Mouse (Mus musculus): Measurements from ENCODE around the gene Rac3.

Rac3 gene

DNA sequence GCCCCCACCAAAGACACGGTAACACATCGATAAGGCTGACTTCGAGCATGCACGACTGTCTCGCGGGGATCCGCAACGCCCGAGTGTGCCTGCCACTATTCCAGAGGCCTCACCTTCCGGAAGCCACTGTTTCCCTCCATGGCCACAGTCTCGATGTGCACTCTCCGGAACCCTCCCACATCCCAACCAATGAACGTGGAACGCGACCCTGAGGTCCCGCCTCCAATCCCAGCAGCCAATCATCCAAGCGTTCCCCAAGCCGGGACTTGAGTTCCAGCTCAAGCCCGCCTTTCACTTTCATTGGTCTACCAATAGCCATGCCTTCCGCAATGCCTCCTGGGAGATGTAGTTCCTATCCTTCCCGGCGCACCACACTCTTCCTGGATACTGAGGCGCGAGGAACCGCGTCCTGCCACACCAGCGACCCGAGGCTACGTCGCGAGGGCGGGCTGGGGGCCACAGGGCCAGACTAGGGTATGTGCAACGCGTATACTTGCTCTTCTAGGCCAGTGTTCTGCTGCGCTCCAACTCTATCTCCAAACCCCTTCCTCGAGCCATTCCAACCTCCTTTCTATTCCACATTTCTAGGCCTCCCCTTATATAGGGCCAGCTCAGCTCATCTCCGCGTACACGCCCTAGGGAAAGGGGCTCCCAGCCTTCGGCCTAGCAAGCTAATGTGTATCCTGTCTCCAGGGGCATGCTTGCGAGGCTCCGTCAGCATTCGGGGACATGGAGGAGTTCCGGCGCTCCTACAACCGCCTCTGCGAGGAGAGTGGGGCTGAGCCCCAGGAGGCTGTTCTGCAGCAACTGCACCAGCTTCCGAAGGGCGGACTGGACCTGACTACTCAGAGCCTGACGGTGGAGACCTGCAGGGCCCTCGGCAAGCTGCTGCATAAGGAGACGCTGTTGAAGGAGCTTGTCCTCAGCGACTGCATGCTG is 7.4 kb upstream of the Rac3 start, which contains the start of the genes Cenpx and Lrrc45:
TSS of gene Cenpx (minus strand) at position 159 of the 939 bp plus-strand sequence.
TSS of gene Lrrc45 (plus strand) at position 346 of the 939 bp plus-strand sequence.
- Histone ChIP-seq H3K27me3 (ENCODE audit: control insufficient read depth, insufficient read depth, low read length, poor library complexity, severe bottlenecking) (no peaks in the 10 kb centered on the region), H3K36me3 (ENCODE audit: control insufficient read depth, insufficient read depth, low read length, poor library complexity, severe bottlenecking) (peaks cover 3% of the 10 kb centered on the region)

DNA sequence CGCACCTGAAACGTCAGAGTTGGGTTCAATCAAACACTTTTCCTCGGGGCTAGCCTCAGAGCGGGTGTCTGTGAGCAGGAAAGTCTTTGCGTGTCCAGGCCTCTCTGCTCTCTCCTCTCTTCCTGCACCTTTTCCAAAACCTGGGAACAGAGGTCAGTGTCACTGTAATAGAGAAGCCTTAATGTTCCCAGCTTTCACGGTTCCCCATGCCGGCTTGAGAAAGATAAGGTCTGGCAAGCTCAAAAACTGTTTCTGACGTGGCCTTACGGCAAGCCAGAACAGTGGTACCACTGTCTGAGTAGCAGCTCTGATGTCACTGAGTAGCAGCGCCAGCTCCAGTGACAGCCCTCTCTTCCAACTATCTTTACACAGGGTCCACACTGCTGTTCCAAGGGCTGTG is 6.7 kb upstream of the Rac3 start:
- H3K36me3 ChIP-seq (ENCODE audit: control insufficient read depth, insufficient read depth, low read length, poor library complexity, severe bottlenecking), result peaks cover 3% of the 10 kb centered on the region
- H3K27me3 ChIP-seq (ENCODE audit: control insufficient read depth, insufficient read depth, low read length, poor library complexity, severe bottlenecking), result no peaks in the 10 kb centered on the region
- DNase-seq (ENCODE audit: low read depth, low spot score), result no peak

More for the DNA sequence above, 7.4 kb upstream of the Rac3 start, which contains the start of the genes Cenpx and Lrrc45:
- peak; percentile 97 for DNase-seq (ENCODE audit: low read depth, low spot score)

DNA sequence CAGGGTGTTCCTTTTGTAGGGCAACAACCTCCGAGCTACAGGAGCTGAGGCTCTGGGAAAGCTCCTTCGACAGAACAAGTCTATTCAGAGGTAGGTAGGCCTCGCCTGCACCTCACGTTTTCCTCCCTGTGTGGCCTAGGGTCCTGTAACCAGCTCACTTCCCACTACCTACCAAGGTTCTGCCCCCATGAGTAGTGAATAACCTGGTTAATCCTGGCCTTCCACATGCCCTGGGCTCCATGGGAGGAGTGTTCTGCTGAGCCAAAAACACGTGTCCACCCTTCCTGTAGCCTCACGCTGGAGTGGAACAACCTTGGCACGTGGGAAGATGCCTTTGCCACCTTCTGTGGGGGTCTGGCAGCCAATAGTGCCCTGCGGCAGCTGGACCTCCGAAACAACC is 6.1 kb upstream of the Rac3 start:
- no peaks in the 10 kb centered on the region for H3K27me3 ChIP-seq (ENCODE audit: control insufficient read depth, insufficient read depth, low read length, poor library complexity, severe bottlenecking)
- H3K36me3 ChIP-seq (ENCODE audit: control insufficient read depth, insufficient read depth, low read length, poor library complexity, severe bottlenecking), result peaks cover 3% of the 10 kb centered on the region
- no peak for DNase-seq (ENCODE audit: low read depth, low spot score)

DNA sequence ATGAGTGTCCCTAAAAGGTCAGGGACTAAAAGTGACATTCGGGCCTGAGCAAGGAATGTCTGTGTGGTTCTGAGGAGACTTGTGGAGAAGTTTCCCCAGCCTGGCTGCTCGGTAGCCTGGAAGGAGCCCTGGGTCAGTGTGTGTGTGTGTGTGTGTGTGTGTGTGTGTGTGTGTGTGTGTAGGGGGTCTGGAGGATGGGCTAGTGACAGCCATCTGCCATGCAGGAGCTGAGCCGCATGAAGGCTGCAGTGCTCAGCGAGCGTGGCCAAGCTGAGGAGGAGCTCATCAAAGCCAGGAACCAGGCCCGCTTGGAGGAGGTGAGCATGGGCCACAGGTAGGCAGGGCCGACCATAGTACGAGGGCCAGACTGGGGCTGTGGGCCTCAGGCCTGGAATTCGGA is 2.0 kb upstream of the Rac3 start:
- no peak for DNase-seq (ENCODE audit: low read depth, low spot score)
- Histone ChIP-seq H3K27me3 (ENCODE audit: control insufficient read depth, insufficient read depth, low read length, poor library complexity, severe bottlenecking) (no peaks in the 10 kb centered on the region), H3K36me3 (ENCODE audit: control insufficient read depth, insufficient read depth, low read length, poor library complexity, severe bottlenecking) (peaks cover 3% of the 10 kb centered on the region)

DNA sequence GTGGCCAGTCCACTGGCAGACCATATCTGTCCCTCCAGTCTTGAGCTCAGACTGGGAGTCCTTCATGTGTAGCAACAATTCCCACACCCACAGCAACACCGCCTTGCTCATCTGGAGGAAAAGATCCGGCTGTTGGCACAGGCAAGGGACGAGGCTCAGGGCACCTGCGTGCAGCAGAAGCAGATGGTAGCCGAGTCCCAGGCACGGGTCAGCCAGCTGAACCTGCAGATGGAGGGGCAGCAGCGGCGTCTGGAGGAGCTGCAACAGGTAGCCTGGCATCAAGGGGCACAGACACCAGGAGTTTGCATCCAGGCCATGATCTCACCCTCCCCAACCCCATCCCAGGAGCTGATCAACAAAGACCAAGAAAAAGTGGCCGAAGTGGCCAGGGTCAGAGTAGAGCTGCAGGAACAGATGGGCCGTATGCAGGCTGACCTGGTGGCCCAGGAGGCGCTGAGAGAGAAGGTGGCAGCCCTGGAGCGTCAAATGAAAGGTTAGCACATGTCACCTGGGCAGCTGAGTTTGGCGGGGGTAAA is 1.4 kb upstream of the Rac3 start:
- no peak for DNase-seq (ENCODE audit: low read depth, low spot score)
- H3K36me3 ChIP-seq (ENCODE audit: control insufficient read depth, insufficient read depth, low read length, poor library complexity, severe bottlenecking), result peaks cover 3% of the 10 kb centered on the region

DNA sequence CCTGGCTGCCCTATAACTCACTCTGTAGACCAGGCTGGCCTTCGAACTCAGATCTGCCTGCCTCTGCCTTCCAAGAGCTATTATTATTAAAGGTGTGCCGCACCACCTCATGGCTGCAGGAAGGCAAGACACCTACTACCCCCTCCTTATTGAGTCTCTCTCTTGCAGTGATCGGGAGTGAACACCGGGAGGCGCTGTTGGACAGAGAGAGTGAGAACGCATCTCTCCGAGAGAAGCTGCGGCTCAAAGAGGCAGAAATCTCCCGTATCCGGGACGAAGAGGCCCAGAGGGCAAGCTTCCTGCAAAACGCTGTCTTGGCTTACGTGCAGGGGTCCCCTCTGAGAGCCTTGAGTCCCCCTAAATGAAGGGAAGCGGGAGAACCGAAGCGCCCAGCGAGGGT is 820 bp upstream of the Rac3 start:
- peaks cover 3% of the 10 kb centered on the region for H3K36me3 ChIP-seq (ENCODE audit: control insufficient read depth, insufficient read depth, low read length, poor library complexity, severe bottlenecking)
- peak; percentile 94 for DNase-seq (ENCODE audit: low read depth, low spot score)
- no peaks in the 10 kb centered on the region for H3K27me3 ChIP-seq (ENCODE audit: control insufficient read depth, insufficient read depth, low read length, poor library complexity, severe bottlenecking)

More for the DNA sequence above, 1.4 kb upstream of the Rac3 start:
- no peaks in the 10 kb centered on the region for H3K27me3 ChIP-seq (ENCODE audit: control insufficient read depth, insufficient read depth, low read length, poor library complexity, severe bottlenecking)

DNA sequence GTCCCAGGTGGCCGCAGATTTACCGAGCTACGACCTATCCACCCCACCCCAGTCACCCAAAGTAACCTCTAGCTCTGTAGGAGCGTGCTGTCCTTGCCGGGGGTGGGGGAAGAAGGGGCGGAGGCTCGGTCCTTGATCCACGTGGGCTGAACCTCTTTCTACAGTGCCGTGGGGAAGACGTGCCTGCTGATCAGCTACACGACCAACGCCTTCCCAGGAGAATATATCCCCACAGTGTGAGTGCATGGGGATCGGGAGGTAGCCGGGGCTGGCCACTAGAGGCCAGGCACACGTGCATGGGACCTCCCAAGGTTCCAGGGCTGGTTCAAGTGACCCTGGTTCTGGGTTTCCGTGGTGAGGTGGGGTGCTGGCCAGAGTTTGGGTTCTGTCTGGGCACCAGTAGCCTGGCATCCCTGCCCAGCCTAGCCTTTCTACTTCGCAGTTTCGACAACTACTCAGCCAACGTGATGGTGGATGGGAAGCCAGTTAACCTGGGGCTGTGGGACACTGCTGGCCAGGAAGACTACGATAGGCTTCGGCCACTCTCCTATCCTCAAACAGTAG is 879 bp downstream of the Rac3 start:
- DNase-seq (ENCODE audit: low read depth, low spot score), result no peak
- no peaks in the 10 kb centered on the region for H3K27me3 ChIP-seq (ENCODE audit: control insufficient read depth, insufficient read depth, low read length, poor library complexity, severe bottlenecking)
- H3K36me3 ChIP-seq (ENCODE audit: control insufficient read depth, insufficient read depth, low read length, poor library complexity, severe bottlenecking), result peaks cover 3% of the 10 kb centered on the region

DNA sequence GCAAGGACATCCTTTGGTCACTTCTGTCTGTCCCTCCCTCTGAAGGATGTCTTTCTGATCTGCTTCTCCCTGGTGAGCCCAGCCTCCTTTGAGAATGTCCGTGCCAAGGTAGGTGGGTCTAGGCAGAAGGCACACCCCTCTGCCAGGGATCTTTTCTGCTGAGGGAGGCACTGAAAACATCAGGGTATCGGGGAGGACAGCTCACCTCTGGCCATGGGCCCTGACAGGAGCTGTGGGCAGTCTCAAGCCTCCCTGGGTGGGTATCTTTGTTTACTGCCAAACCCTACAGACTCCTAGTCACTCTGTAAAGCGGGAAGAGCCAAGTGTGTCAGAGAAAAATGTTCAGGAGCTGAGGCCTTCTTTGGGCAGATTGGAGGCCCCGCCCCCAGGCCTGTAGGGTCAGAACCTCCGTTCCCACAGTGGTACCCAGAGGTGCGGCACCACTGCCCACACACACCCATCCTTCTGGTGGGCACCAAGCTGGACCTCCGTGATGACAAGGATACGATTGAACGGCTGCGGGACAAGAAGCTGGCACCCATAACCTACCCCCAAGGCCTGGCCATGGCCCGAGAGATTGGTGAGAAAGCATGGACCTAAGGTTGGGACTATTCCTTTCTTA is 1.6 kb downstream of the Rac3 start:
- Histone ChIP-seq H3K27me3 (ENCODE audit: control insufficient read depth, insufficient read depth, low read length, poor library complexity, severe bottlenecking) (no peaks in the 10 kb centered on the region), H3K36me3 (ENCODE audit: control insufficient read depth, insufficient read depth, low read length, poor library complexity, severe bottlenecking) (peaks cover under 1% of the 10 kb centered on the region)
- DNase-seq (ENCODE audit: low read depth, low spot score), result no peak

DNA sequence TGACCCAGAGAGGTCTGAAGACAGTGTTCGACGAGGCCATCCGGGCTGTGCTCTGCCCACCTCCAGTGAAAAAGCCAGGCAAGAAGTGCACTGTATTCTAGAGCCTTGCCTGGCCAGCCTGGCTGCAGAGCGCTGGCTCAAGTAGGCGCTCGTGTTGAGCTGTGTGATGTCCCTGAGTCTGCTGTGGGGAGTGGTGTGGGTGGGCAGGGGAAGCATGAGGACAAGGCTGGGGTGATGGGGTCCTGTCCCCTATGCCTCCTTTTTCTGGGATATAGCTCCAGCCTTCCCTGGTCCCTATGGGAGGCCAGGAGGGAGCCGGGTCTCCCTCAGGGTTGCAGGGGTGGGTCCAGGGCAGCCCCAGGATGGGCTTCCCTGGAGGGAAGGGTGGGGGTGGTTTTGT is 2.2 kb downstream of the Rac3 start:
- DNase-seq (ENCODE audit: low read depth, low spot score), result no peak
- H3K27me3 ChIP-seq (ENCODE audit: control insufficient read depth, insufficient read depth, low read length, poor library complexity, severe bottlenecking), result no peaks in the 10 kb centered on the region
- no peaks in the 10 kb centered on the region for H3K36me3 ChIP-seq (ENCODE audit: control insufficient read depth, insufficient read depth, low read length, poor library complexity, severe bottlenecking)

DNA sequence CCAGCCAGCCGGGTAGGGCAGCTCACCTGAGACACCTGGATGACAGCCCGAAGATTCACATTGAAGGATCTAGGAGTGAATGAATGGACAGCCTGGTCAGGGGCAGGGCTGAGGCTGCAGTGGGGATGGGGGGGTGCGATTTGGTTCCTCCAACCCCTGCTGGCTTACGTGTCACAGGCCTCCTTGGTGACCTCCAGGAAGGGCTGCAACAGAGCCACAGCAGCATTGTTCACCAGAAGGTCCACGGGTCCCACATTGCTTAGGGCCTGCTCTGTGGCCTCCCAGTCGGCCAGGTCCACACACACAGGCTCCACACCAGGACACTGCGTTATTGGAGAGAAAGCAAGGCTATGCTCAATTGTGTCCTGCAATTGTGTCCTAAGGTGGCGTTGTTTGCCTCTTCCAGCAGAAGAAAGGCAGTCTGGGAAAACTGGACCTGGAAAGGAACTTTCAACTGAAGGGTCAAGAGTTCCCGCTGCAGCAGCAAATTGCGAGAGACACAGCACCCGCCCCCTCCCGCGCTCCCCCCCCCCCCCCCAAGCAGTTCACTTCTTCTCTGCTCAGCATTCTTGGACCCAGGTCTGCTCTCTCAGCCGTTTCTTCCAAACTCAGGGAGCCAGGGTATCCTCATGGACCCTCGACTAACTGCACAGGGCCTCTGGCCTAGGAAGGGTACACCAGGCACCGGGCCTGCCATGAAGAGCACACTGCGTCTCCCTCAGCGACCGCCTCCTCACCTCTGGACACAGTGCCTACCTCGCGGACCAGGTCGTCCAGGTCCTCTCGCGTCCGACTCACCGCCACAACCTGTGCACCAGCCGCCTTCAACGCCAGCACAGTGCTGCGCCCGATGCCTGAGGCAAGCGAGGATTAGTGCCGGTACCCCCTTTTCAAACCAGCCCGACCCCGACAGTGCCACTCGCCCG is 5.2 kb downstream of the Rac3 start:
- no peaks in the 10 kb centered on the region for H3K27me3 ChIP-seq (ENCODE audit: control insufficient read depth, insufficient read depth, low read length, poor library complexity, severe bottlenecking)
- no peak for DNase-seq (ENCODE audit: low read depth, low spot score)
- no peaks in the 10 kb centered on the region for H3K36me3 ChIP-seq (ENCODE audit: control insufficient read depth, insufficient read depth, low read length, poor library complexity, severe bottlenecking)

DNA sequence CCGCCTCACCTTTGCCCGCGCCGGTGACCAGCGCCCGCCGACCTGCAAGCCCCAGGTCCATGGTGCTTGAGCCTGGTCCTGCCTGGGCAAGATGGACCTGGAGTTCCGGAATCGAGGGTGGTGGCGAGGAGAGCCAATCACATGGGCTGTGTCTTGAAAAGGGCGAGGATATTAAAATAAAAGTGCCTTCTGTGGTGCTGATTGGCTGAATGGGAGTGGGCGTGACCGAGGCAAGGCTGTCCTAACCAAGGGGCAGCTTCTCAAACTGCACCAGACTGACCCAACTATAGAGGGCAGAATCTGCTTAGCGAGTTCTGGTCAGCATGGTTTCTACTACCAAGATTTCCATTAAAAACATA is 5.9 kb downstream of the Rac3 start, which contains the start of gene Dcxr:
TSS of gene Dcxr (minus strand) at position 113 of the 359 bp plus-strand sequence.
- Histone ChIP-seq H3K36me3 (ENCODE audit: control insufficient read depth, insufficient read depth, low read length, poor library complexity, severe bottlenecking) (no peaks in the 10 kb centered on the region), H3K27me3 (ENCODE audit: control insufficient read depth, insufficient read depth, low read length, poor library complexity, severe bottlenecking) (no peaks in the 10 kb centered on the region)
- DNase-seq (ENCODE audit: low read depth, low spot score), result peak; percentile 88

DNA sequence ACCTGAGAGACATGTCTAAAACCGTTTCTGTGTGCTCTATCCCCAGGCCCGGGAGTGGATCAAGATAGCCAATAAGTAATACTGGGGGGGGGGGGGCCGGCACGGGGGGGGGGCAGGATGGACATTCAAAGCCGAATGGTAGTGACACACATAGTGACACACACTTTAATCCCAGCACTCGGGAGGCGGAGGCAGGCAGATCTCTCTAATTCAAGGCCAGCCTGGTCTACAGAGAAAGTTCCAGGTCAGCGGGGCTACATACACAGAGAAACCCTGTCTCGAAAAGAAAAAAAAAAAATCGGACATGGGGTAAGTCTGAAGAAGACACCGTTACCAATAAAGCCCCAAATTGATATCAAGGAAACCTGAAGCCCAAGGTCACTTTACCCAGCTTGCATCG is 6.3 kb downstream of the Rac3 start:
- Histone ChIP-seq H3K27me3 (ENCODE audit: control insufficient read depth, insufficient read depth, low read length, poor library complexity, severe bottlenecking) (no peaks in the 10 kb centered on the region), H3K36me3 (ENCODE audit: control insufficient read depth, insufficient read depth, low read length, poor library complexity, severe bottlenecking) (no peaks in the 10 kb centered on the region)
- DNase-seq (ENCODE audit: low read depth, low spot score), result no peak

DNA sequence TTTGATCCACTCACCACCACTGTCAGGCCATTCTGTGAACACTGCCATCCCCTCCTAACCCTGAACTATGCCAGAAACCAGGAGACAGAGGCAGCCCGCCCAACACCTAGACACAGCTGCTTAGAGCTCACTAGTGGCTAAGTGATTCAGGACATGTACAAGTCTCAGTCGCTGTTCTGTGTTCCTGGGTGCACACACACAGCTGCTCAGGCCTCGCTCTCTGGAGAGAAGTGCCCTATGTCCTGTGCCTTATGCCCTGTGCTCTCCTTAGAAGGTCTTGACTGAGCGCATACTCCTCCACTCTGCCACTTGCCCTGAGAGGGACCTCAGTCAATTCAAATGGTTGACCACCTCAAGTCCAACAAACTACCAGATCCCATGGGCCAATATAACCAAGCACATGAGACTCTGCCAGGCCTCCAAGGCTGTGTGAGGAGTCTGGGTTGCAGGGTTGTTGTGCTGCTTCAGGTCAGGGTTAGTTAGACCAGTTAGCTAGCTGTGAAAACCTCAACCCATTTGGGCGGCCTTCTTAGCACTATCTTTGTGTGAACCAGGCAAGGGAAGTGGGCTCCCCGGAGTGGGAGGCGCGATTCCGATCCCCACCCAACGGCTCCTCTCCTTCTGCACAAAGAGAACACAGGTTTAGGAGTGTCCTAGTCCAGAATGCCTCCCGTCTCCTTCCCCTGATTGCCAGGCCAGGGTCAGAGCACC is 7.4 kb downstream of the Rac3 start:
- DNase-seq (ENCODE audit: low read depth, low spot score), result no peak
- no peaks in the 10 kb centered on the region for H3K27me3 ChIP-seq (ENCODE audit: control insufficient read depth, insufficient read depth, low read length, poor library complexity, severe bottlenecking)

More for the DNA sequence above, 7.4 kb downstream of the Rac3 start:
- H3K36me3 ChIP-seq (ENCODE audit: control insufficient read depth, insufficient read depth, low read length, poor library complexity, severe bottlenecking), result no peaks in the 10 kb centered on the region

Measured in splenic B cell, adult 2 months (primary cell).